Mouse (Mus musculus): ENCODE results near the gene Ift81.
A peak's percentile ranks its signal among the peaks of the same experiment; 100 is the strongest.

- TF ChIP-seq CTCF (IDR thresholded peaks at IDR 0.05; ENCODE audit: borderline replicate concordance, insufficient read depth, low read length) (peak; percentile 97), POLR2A (IDR thresholded peaks at IDR 0.05; ENCODE audit: low read depth, low read length) (no peak)
These were observed 12.9 kb upstream of the Ift81 start for GRCm38 (mm10) chr5:122627243-122627642.

Measured in embryonic fibroblast, embryonic 13.5 days (primary cell).